Mouse (Mus musculus) lung, embryonic 14.5 days (tissue): ENCODE data around the gene 2610008E11Rik. TPM values are rescaled to one million over a fixed set of nuclear protein-coding genes. Genes with fewer than 3 reads are reported as not detected.

Experiments
- ATAC-seq: fragments of 200-750 bp; cut with Nextera tagmentation; 2 replicates; pipeline ENCODE4 v1.8.0; 2017; ENCODE audit warnings: mild to moderate bottlenecking, moderate TSS enrichment, moderate library complexity; ENCODE audit not compliant: insufficient read depth
- DNase-seq: peaks from one replicate; pipeline ENCODE4 v3.0.0-alpha.2; 2015
- H3K27ac ChIP-seq: fragments of 300-500 bp; sonication (generic); 2 replicates; pipeline ENCODE4 v1.5.1; 2014; ENCODE audit warnings: low read depth, mild to moderate bottlenecking, moderate library complexity
- H3K27me3 ChIP-seq: fragments of 300-500 bp; sonication (generic); 2 replicates; pipeline ENCODE4 v1.6.1; 2014; ENCODE audit warnings: low read length, control low read depth; ENCODE audit not compliant: insufficient read depth
- H3K36me3 ChIP-seq: fragments of 300-500 bp; sonication (generic); 2 replicates; pipeline ENCODE4 v1.6.1; 2014; ENCODE audit warnings: control low read depth; ENCODE audit not compliant: insufficient read depth
- H3K4me1 ChIP-seq: fragments of 300-500 bp; sonication (generic); 2 replicates; pipeline ENCODE4 v1.6.1; 2014; ENCODE audit warnings: antibody characterized with exemption, control low read depth; ENCODE audit not compliant: insufficient read depth
- H3K4me2 ChIP-seq: fragments of 300-500 bp; sonication (generic); 2 replicates; pipeline ENCODE4 v1.6.1; 2014; ENCODE audit warnings: mild to moderate bottlenecking
- H3K4me3 ChIP-seq: fragments of 300-500 bp; sonication (generic); 2 replicates; pipeline ENCODE4 v1.5.1; 2014; ENCODE audit warnings: low read depth, low read length
- H3K9ac ChIP-seq: fragments of 300-500 bp; sonication (generic); 2 replicates; pipeline ENCODE4 v1.6.1; 2014
- H3K9me3 ChIP-seq: fragments of 300-500 bp; sonication (generic); 2 replicates; pipeline ENCODE4 v1.6.1; 2016; ENCODE audit warnings: low read depth, low read length, control low read depth
- CTCF ChIP-seq: IDR thresholded peaks from 2 replicates; pipeline ENCODE4 v1.5.1; 2016; ENCODE audit warnings: antibody characterized with exemption, low read depth
- WGBS: fragments of 180-500 bp; shearing (Covaris S2); extraction: QIAGEN DNeasy Blood & Tissue Kit; methylation state at CpG from one replicate; pipeline ENCODE4 v1.1.7; 2014; 5-methylcytosine and 5-hydroxymethylcytosine counted together
- polyA plus RNA-seq: library from polyadenylated mRNA; unstranded; fragments of >200 nt; fragmentation: Nextera tagmentation; extraction: Ambion mirVana; gene quantifications from 2 replicates; pipeline ENCODE4 v1.2.1, GENCODE M21; 2014

2610008E11Rik gene
- 30.9 and 33.9 TPM in 2 replicates for polyA plus RNA-seq

DNA sequence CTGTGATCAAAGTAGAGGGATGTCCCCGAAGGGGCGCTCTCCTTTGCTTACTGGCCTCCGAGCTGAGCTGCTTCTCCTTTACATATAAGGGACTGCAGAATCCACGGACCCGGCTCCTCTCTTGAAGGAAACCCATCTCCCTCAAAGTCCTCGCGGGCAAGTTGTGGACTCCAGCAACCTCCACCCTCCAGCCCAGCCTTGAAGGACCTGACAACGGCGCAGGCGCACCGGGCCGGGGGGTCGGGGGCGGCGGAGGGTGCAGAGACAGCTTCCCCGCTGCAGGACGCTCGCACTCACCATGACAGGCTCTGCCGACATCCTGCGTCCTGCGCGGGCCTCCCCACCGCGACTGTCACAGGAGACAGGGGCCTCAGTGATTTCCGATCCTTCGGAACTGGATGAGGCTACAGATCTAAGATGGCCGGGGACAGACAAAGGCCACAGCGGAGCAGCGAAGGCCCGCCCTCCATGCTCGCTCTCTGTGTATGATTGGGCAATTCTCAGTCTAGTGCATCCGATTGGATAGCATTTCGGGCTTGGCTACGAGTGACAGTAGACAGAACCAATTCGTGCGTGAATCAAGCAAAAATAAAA lies at the start of gene 2610008E11Rik:
TSS of gene 2610008E11Rik (minus strand) at position 440 of the 594 bp plus-strand sequence.
- under 1% methylated on average over 36 of the region's 36 CpGs for WGBS
- no peak for TF ChIP-seq CTCF
- DNase-seq = peak; percentile 97
- Histone ChIP-seq H3K9me3 (no peaks in the 10 kb centered on the region), H3K27ac (peak within 1 kb of the TSS; percentile 98), H3K27me3 (no peaks in the 10 kb centered on the region), H3K4me2 (peak within 1 kb of the TSS; percentile 72), H3K4me1 (no peaks in the 10 kb centered on the region), H3K4me3 (peak within 1 kb of the TSS; percentile 79), H3K9ac (peak within 1 kb of the TSS; percentile 97), H3K36me3 (peaks cover 21% of the 10 kb centered on the region)
- ATAC-seq = peak; percentile 100

DNA sequence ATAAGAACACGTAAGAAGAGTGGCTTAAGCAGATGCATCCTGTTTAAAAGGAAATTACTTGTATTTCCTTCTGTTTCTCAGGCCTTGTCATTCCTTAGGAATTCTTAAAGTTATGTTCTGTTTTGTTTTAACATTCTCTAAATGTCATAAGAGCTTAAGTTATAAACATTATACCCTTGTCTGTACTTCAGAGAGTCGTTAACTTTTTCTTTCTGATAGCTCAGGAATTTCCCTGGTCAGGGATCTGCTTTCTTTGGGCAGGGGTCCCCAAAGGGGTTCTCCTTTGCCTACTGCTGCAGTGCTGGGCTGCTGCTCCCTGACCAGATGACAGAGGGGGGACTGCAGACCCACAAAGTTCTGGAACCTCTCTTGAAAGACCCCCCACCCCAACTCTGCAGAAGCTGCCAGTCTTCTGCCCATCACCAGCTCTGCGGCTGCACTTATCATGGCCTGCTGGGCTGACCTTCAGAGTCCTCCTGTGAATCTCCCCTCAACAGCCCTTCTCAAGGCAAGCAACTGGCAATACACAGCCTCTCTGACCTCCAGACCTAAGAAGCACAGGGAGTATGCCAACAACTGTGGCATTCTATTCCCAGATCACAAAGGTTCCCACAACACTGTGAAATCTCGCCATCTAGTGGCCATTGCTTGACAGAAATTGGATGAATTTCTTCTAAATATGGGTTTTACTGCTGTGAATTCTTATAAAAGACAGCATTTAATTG lies 18.9 kb upstream of the 2610008E11Rik start:
- peak; percentile 87 for TF ChIP-seq CTCF
- ATAC-seq (peak; percentile 92), DNase-seq (peak; percentile 96)
- H3K27ac ChIP-seq = peak overlapping the region; percentile 67; the same call in 1 of the 2 replicates
- H3K9me3 ChIP-seq = no peaks in the 10 kb centered on the region
- peaks cover 3% of the 10 kb centered on the region; the same call in 1 of the 2 replicates for H3K4me1 ChIP-seq
- H3K36me3 ChIP-seq = no peaks in the 10 kb centered on the region
- H3K27me3 ChIP-seq = no peaks in the 10 kb centered on the region
- 18% methylated on average over 4 of the region's 4 CpGs for WGBS
- no peak overlapping the region for H3K4me3 ChIP-seq
- H3K9ac ChIP-seq = no peak overlapping the region
- peak overlapping the region; percentile 29; the same call in 1 of the 2 replicates for H3K4me2 ChIP-seq

DNA sequence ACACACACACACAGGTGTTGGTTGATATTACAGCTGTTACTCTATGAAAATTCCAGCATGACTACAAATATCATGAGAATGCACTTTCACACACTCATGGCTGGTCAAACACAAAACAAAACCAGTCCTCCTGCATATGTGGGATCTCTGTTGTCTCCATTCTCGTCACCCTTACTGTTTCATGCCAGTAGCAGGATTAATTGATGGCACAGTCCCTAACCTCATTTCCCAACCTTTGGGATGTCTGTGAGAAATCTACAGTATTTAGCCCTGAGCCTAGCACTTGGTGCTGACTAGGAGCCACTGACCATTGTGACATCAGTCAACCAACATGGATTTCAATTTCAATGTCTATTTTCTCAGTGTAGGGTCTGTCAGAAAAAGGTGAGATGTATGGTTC lies 17.7 kb upstream of the 2610008E11Rik start:
- ATAC-seq (no peak), DNase-seq (no peak)
- TF ChIP-seq CTCF = no peak
- H3K36me3 ChIP-seq = no peaks in the 10 kb centered on the region
- H3K27ac ChIP-seq = no peak overlapping the region
- no peak overlapping the region for H3K4me2 ChIP-seq
- H3K4me1 ChIP-seq = peaks cover 3% of the 10 kb centered on the region; the same call in 1 of the 2 replicates
- no peaks in the 10 kb centered on the region for H3K27me3 ChIP-seq
- no peaks in the 10 kb centered on the region for H3K9me3 ChIP-seq
- WGBS = 54% methylated on average over 1 of the region's 1 CpGs
- H3K4me3 ChIP-seq = no peak overlapping the region
- H3K9ac ChIP-seq = no peak overlapping the region

DNA sequence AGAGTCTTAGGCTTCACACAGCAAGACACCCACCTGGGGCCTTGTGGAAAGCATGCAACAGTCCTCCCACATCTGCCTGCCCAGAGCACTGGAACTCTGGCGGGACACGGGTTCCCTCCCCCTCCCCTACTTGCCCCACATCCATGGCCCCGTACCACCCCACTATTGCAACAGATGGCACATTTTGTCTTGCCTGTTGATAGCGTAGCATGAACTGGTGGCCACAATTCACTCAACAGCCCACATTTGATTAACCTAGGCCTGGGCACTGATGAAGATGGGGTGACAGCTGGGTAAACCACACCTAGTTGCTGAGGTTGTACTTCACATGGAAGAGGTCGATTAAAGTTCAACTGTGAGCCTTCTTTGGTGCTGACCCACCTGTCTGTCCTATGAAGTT lies 13.1 kb upstream of the 2610008E11Rik start:
- H3K4me2 ChIP-seq = no peak overlapping the region
- no peak overlapping the region for H3K27ac ChIP-seq
- peaks cover 5% of the 10 kb centered on the region; the same call in 1 of the 2 replicates for H3K4me1 ChIP-seq
- WGBS = 81% methylated on average over 5 of the region's 5 CpGs
- no peak for ATAC-seq
- TF ChIP-seq CTCF = no peak
- H3K4me3 ChIP-seq = no peak overlapping the region
- DNase-seq = no peak
- no peaks in the 10 kb centered on the region for H3K27me3 ChIP-seq
- H3K36me3 ChIP-seq = no peaks in the 10 kb centered on the region
- H3K9ac ChIP-seq = no peak overlapping the region
- no peaks in the 10 kb centered on the region for H3K9me3 ChIP-seq

DNA sequence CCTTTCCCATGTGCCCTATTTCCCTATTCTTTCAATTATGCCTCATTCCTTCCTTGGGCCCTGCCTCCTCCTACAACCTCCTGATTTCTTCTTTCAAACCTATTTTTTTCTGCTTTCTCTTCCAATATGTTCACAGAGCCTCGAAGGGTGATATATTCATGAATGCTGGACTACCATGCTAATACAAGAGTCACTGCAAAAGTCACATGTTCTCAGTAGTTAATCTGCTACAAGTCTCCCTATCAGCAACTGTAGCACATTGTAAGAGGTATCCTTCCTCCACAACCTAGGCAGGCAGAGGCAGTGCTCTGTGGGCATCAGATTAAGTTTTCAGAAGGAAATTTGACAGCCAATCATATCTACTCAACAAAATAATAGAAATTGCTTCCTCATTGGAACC lies 11.8 kb upstream of the 2610008E11Rik start:
- no peak overlapping the region for H3K4me2 ChIP-seq
- no peak for ATAC-seq
- no peaks in the 10 kb centered on the region for H3K36me3 ChIP-seq
- H3K27me3 ChIP-seq = no peaks in the 10 kb centered on the region
- TF ChIP-seq CTCF = no peak
- H3K9me3 ChIP-seq = no peaks in the 10 kb centered on the region
- 82% methylated on average over 1 of the region's 1 CpGs for WGBS
- no peak overlapping the region for H3K27ac ChIP-seq
- H3K9ac ChIP-seq = no peak overlapping the region
- no peak for DNase-seq
- no peak overlapping the region for H3K4me3 ChIP-seq
- H3K4me1 ChIP-seq = peaks cover 5% of the 10 kb centered on the region; the same call in 1 of the 2 replicates

DNA sequence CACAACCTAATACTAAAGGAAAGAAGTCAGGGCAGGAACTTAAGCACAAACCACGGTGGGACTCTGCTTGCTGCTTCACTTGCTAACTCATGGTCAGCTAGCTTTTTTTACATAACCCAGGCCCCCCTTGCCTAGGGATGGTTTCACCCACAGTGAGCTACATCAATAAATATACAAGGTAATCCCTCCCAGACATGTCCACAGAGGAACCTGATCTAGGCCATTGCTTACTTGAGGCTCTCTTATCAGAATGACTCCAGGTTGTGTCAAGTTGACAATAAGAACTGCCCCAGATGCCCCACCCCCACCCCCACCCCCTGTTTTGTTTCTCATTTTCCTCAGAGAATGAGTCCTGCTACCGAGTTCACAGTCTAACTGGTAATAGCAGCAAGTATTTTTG lies 10.1 kb upstream of the 2610008E11Rik start:
- ATAC-seq (no peak), DNase-seq (no peak)
- Histone ChIP-seq H3K4me2 (no peak overlapping the region), H3K9me3 (no peaks in the 10 kb centered on the region), H3K27me3 (no peaks in the 10 kb centered on the region), H3K9ac (no peak overlapping the region), H3K36me3 (no peaks in the 10 kb centered on the region), H3K4me1 (peaks cover 5% of the 10 kb centered on the region; the same call in 1 of the 2 replicates), H3K27ac (no peak overlapping the region), H3K4me3 (no peak overlapping the region)
- 48% methylated on average over 2 of the region's 2 CpGs for WGBS
- no peak for TF ChIP-seq CTCF
